Mouse (Mus musculus) cerebellum, adult 2 months (tissue): ENCODE results near the gene Gapdhs.

Experiments
- CTCF ChIP-seq: fragments of 200-500 bp; IDR thresholded peaks from 2 replicates; pipeline ENCODE4 v1.5.1; 2011; ENCODE audit warnings: low read depth, mild to moderate bottlenecking, control low read depth, low read length, moderate library complexity, borderline replicate concordance; ENCODE audit not compliant: insufficient read depth
- POLR2A ChIP-seq: fragments of 200-500 bp; IDR thresholded peaks from 2 replicates; pipeline ENCODE4 v1.6.1; 2011; ENCODE audit warnings: low read length, control low read depth, borderline replicate concordance; ENCODE audit not compliant: insufficient read depth

- TF ChIP-seq POLR2A, result no peak
- no peak for TF ChIP-seq CTCF
These were observed 23.8 kb downstream of the Gapdhs start for GRCm38 (mm10) chr7:30719669-30720068.
